Mouse (Mus musculus): ENCODE data around the gene Hapln1. TPM values are rescaled to one million over a fixed set of nuclear protein-coding genes. Genes with fewer than 3 reads are reported as not detected.

Hapln1 gene
- 0.30 and 0.87 TPM in 2 replicates for polyA plus RNA-seq (2014; fragmentation: Nextera tagmentation; extraction: Ambion mirVana)

DNA sequence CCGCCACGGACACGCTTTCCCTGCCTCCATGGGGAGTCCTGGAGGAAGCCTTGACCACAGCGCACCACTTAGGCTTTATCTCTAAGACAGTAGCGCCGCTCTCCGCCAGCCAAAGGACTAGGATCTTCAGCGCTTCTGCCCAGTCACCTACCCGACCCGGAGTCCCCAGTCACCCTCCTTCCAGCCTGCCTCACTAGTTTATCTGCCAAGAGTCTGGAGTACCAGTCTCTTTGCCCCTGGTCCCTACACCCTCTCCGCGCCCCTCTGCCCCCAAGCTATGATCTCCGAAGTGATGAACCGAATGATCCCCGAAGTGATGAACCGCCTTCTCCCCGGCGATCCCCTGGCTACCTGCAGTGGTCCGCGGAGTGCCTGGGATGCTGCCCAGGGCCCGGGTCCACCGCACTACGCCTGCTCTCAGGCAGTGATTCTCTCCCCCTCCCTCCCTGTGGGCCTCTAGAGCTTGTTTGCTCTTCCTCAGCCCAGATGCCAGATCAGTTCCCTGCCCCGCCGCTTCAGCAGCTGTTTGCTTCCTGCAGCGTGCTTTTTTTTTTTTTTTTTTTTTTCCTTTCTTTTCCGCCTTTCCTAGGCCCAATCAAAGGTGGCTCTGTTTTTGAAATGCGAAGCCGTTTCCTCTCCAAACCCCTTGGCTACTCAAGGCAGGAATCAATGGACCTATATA lies at the start of gene Hapln1:
Gene Hapln1 (plus strand): TSS at position 592 of the 682 bp plus-strand sequence.
- no peak within 1 kb of the TSS for H3K27ac ChIP-seq (ENCODE audit: low read depth, low read length)

DNA sequence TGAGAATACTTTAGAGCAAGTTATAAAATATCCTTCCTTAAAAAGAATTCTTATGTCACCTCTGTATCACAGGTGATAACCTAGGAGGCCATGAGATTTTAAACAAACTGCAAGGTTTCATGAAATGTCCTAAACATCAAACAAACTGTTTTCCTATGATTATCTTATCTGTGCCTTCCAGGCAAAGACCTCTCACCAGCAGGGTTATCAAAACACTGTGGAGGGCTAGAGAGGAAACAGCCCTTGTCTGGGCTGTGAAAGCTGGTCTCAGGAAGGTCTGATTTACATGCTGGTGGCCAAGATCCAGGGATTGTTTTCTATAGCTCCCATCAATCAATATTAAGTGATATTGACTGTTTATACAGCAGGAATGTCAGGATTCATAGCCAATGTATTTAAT lies 46.4 kb upstream of the Hapln1 start:
- no peaks in the 10 kb centered on the region for H3K36me3 ChIP-seq (ENCODE audit: control insufficient read depth, insufficient read depth, low read length)
- no peaks in the 10 kb centered on the region for H3K4me1 ChIP-seq (ENCODE audit: control insufficient read depth, insufficient read depth, low read length)
- no peaks in the 10 kb centered on the region for H3K9me3 ChIP-seq (replicated peaks; ENCODE audit: control insufficient read depth, low read length)
- ATAC-seq (no peak), DNase-seq (ENCODE audit: low spot score) (no peak)
- no peaks in the 10 kb centered on the region for H3K27me3 ChIP-seq (replicated peaks; ENCODE audit: control insufficient read depth, insufficient read depth, low read length)
- no peak overlapping the region for H3K4me3 ChIP-seq (ENCODE audit: low read depth, low read length)
- no peak overlapping the region for H3K4me2 ChIP-seq (ENCODE audit: low read length)
- H3K9ac ChIP-seq (ENCODE audit: low read length) = no peak overlapping the region
- H3K27ac ChIP-seq (ENCODE audit: low read depth, low read length) = no peak overlapping the region

More for the DNA sequence above, at the start of gene Hapln1:
- 1% methylated on average over 27 of the region's 29 CpGs for WGBS
- Histone ChIP-seq H3K4me3 (ENCODE audit: low read depth, low read length) (peak within 1 kb of the TSS; percentile 35), H3K9ac (ENCODE audit: low read length) (peak within 1 kb of the TSS; percentile 54), H3K9me3 (replicated peaks; ENCODE audit: control insufficient read depth, low read length) (no peaks in the 10 kb centered on the region), H3K27me3 (replicated peaks; ENCODE audit: control insufficient read depth, insufficient read depth, low read length) (no peaks in the 10 kb centered on the region), H3K36me3 (ENCODE audit: control insufficient read depth, insufficient read depth, low read length) (no peaks in the 10 kb centered on the region), H3K4me1 (ENCODE audit: control insufficient read depth, insufficient read depth, low read length) (no peaks in the 10 kb centered on the region), H3K4me2 (ENCODE audit: low read length) (peak within 1 kb of the TSS; percentile 64)
- ATAC-seq (peak; percentile 80), DNase-seq (ENCODE audit: low spot score) (peak; percentile 70)

DNA sequence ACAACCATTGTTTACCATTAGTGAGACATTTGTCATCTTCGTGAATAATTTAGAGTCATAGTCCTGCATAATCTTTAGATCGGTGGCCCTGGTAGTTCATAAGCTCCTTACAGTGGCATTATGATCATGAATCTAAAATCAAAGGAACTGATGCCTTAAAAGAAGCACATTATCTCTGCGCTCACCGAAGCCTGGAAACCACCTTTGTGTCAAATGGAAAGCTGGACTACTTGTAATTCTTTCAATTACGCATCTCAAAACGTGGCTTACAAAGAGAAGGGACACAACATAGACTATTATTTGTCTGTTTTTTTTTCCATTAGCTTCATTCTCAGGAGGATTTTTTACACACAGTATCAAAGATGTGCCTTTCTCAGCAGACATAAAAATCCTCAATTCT lies 45.9 kb upstream of the Hapln1 start:
- Histone ChIP-seq H3K4me3 (ENCODE audit: low read depth, low read length) (no peak overlapping the region), H3K4me1 (ENCODE audit: control insufficient read depth, insufficient read depth, low read length) (no peaks in the 10 kb centered on the region), H3K27me3 (replicated peaks; ENCODE audit: control insufficient read depth, insufficient read depth, low read length) (no peaks in the 10 kb centered on the region), H3K4me2 (ENCODE audit: low read length) (no peak overlapping the region), H3K36me3 (ENCODE audit: control insufficient read depth, insufficient read depth, low read length) (no peaks in the 10 kb centered on the region), H3K9me3 (replicated peaks; ENCODE audit: control insufficient read depth, low read length) (no peaks in the 10 kb centered on the region), H3K27ac (ENCODE audit: low read depth, low read length) (no peak overlapping the region), H3K9ac (ENCODE audit: low read length) (no peak overlapping the region)
- DNase-seq (ENCODE audit: low spot score) = no peak
- no peak for ATAC-seq
- WGBS = 80% methylated on average over 6 of the region's 6 CpGs

DNA sequence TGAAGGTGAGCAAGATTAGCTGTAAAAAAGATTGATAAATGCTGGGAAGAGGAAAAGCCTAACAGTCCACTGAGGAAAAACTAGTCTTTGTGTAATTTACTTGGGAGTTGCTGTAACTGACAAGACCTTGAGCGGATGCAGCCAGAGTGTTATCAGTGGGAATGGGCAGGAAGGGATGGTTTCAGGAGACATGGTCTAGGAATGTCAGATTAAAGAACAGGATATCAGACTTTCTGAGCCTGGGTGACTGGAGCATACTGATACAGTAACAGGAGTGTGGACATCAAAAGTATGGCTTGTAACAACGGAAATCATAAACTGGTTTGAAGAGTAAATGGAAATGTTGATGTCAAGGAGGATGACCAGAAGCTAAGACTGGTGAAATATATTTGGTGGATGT lies 43.0 kb upstream of the Hapln1 start:
- no peaks in the 10 kb centered on the region for H3K27me3 ChIP-seq (replicated peaks; ENCODE audit: control insufficient read depth, insufficient read depth, low read length)
- no peak overlapping the region for H3K4me2 ChIP-seq (ENCODE audit: low read length)
- ATAC-seq (no peak), DNase-seq (ENCODE audit: low spot score) (no peak)
- no peak overlapping the region for H3K4me3 ChIP-seq (ENCODE audit: low read depth, low read length)
- no peaks in the 10 kb centered on the region for H3K36me3 ChIP-seq (ENCODE audit: control insufficient read depth, insufficient read depth, low read length)
- H3K9me3 ChIP-seq (replicated peaks; ENCODE audit: control insufficient read depth, low read length) = no peaks in the 10 kb centered on the region
- no peaks in the 10 kb centered on the region for H3K4me1 ChIP-seq (ENCODE audit: control insufficient read depth, insufficient read depth, low read length)
- no peak overlapping the region for H3K9ac ChIP-seq (ENCODE audit: low read length)
- H3K27ac ChIP-seq (ENCODE audit: low read depth, low read length) = no peak overlapping the region
- WGBS = 90% methylated on average over 2 of the region's 2 CpGs

DNA sequence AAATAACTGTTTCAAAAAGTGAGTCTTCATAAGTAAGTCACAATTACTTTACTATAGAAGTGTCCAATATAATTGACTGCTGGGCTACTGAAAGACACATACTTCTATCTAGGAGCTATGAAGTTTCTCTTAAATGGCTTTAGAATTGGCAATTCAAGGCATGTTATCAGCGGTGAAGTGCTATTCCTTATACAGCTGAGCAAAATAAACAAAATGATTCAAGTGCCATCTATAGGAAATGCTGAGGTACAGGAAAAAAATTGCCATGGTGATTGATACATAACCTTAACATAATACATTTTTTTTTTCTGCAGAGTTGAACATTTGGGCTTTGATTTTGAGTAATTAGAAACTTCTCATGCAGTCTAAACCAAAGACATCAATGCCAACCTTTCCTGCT lies 40.2 kb upstream of the Hapln1 start:
- Histone ChIP-seq H3K9ac (ENCODE audit: low read length) (no peak overlapping the region), H3K27ac (ENCODE audit: low read depth, low read length) (no peak overlapping the region), H3K4me3 (ENCODE audit: low read depth, low read length) (no peak overlapping the region), H3K27me3 (replicated peaks; ENCODE audit: control insufficient read depth, insufficient read depth, low read length) (no peaks in the 10 kb centered on the region), H3K4me2 (ENCODE audit: low read length) (no peak overlapping the region), H3K4me1 (ENCODE audit: control insufficient read depth, insufficient read depth, low read length) (no peaks in the 10 kb centered on the region), H3K9me3 (replicated peaks; ENCODE audit: control insufficient read depth, low read length) (no peaks in the 10 kb centered on the region), H3K36me3 (ENCODE audit: control insufficient read depth, insufficient read depth, low read length) (no peaks in the 10 kb centered on the region)
- no peak for ATAC-seq
- peak; percentile 46 for DNase-seq (ENCODE audit: low spot score)
- WGBS = 82% methylated on average over 1 of the region's 1 CpGs

DNA sequence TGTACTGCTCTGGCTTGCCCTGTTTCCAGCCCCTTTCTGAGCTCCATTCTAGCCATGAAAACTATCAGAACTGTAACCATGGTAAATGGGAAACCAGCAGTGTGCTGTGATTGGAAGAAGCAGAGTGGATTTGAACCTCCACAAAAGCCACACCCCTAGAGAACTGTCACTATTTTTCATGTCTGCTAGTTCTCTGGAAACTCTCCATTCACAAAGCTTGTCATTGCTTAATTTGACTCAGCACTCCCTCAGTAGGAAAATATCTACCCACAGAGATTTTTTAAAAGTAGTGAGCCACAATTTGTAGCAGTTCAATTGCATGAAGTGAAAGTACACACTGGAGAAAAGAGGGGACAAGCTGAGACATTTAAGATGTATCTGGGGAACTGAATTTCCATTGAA lies 18.1 kb upstream of the Hapln1 start:
- Histone ChIP-seq H3K36me3 (ENCODE audit: control insufficient read depth, insufficient read depth, low read length) (no peaks in the 10 kb centered on the region), H3K9ac (ENCODE audit: low read length) (no peak overlapping the region), H3K27ac (ENCODE audit: low read depth, low read length) (no peak overlapping the region), H3K9me3 (replicated peaks; ENCODE audit: control insufficient read depth, low read length) (no peaks in the 10 kb centered on the region), H3K27me3 (replicated peaks; ENCODE audit: control insufficient read depth, insufficient read depth, low read length) (no peaks in the 10 kb centered on the region), H3K4me3 (ENCODE audit: low read depth, low read length) (no peak overlapping the region), H3K4me2 (ENCODE audit: low read length) (no peak overlapping the region), H3K4me1 (ENCODE audit: control insufficient read depth, insufficient read depth, low read length) (no peaks in the 10 kb centered on the region)
- ATAC-seq (no peak), DNase-seq (ENCODE audit: low spot score) (no peak)

DNA sequence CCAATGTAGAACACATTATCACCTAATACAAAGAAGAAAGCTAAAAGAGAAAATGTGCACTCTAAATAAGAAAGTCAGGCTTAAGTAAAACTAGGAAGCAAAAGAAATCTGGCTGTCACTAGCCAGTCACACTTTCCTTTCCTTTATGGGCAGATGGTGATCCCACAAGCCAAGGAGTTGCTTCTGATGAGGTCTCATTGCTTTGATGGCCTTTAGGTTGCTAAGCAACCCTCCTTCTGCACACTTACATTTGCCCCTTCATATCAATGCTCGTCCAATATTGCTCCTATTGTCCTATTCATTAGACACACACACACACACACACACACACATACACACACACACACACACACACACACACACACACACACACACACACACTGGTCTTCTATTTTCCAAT lies 10.9 kb upstream of the Hapln1 start:
- no peak overlapping the region for H3K27ac ChIP-seq (ENCODE audit: low read depth, low read length)
- DNase-seq (ENCODE audit: low spot score) (no peak), ATAC-seq (no peak)
- no peaks in the 10 kb centered on the region for H3K27me3 ChIP-seq (replicated peaks; ENCODE audit: control insufficient read depth, insufficient read depth, low read length)
- H3K4me3 ChIP-seq (ENCODE audit: low read depth, low read length) = no peak overlapping the region
- H3K4me2 ChIP-seq (ENCODE audit: low read length) = no peak overlapping the region
- no peaks in the 10 kb centered on the region for H3K9me3 ChIP-seq (replicated peaks; ENCODE audit: control insufficient read depth, low read length)
- no peaks in the 10 kb centered on the region for H3K36me3 ChIP-seq (ENCODE audit: control insufficient read depth, insufficient read depth, low read length)
- H3K4me1 ChIP-seq (ENCODE audit: control insufficient read depth, insufficient read depth, low read length) = no peaks in the 10 kb centered on the region
- 17% methylated on average over 1 of the region's 1 CpGs for WGBS
- H3K9ac ChIP-seq (ENCODE audit: low read length) = no peak overlapping the region

DNA sequence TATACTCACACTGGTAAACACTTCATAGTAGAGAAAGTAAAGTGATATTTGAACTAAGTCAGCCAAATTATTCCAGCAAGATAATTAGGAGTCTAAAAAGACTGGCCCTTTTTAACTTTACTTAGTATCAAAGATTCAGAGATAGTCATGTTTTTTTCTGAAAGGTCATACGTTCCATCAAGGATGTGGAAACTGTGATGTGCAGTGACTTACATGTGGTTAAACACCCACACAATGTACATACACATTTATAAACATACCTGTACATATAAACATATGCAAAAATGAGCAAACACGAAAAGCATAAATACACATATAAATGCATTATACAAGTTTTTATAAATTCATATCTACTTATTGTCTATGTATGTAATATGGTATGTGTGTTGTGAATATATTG lies 9.2 kb upstream of the Hapln1 start:
- ATAC-seq = no peak
- H3K27ac ChIP-seq (ENCODE audit: low read depth, low read length) = no peak overlapping the region
- no peaks in the 10 kb centered on the region for H3K9me3 ChIP-seq (replicated peaks; ENCODE audit: control insufficient read depth, low read length)
- no peak for DNase-seq (ENCODE audit: low spot score)
- no peaks in the 10 kb centered on the region for H3K4me1 ChIP-seq (ENCODE audit: control insufficient read depth, insufficient read depth, low read length)
- H3K4me2 ChIP-seq (ENCODE audit: low read length) = no peak overlapping the region
- H3K36me3 ChIP-seq (ENCODE audit: control insufficient read depth, insufficient read depth, low read length) = no peaks in the 10 kb centered on the region
- no peaks in the 10 kb centered on the region for H3K27me3 ChIP-seq (replicated peaks; ENCODE audit: control insufficient read depth, insufficient read depth, low read length)
- H3K4me3 ChIP-seq (ENCODE audit: low read depth, low read length) = no peak overlapping the region
- no peak overlapping the region for H3K9ac ChIP-seq (ENCODE audit: low read length)
- WGBS = 87% methylated on average over 2 of the region's 2 CpGs

DNA sequence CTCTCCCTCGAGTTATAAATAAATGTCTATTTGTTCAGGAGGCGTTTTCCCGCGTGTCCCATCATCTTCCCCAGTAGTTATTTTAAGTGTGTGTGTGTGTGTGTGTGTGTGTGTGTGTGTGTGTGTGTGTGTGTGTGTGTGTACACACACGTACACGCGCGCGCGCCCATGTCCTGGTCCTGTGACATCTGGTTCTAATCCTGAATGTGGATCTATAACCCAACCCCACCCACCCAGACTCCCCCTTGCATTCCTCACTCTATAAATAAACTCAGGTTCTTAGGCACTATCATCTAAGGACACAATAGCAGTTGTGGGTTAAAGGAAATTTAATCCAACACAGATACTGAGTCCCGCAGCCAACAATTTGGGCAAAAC lies 280 bp downstream of the Hapln1 start:
- Histone ChIP-seq H3K4me3 (ENCODE audit: low read depth, low read length) (peak overlapping the region; percentile 35), H3K9ac (ENCODE audit: low read length) (no peak overlapping the region), H3K9me3 (replicated peaks; ENCODE audit: control insufficient read depth, low read length) (no peaks in the 10 kb centered on the region), H3K36me3 (ENCODE audit: control insufficient read depth, insufficient read depth, low read length) (no peaks in the 10 kb centered on the region), H3K4me2 (ENCODE audit: low read length) (peak overlapping the region; percentile 64), H3K27me3 (replicated peaks; ENCODE audit: control insufficient read depth, insufficient read depth, low read length) (no peaks in the 10 kb centered on the region), H3K27ac (ENCODE audit: low read depth, low read length) (no peak overlapping the region), H3K4me1 (ENCODE audit: control insufficient read depth, insufficient read depth, low read length) (no peaks in the 10 kb centered on the region)
- DNase-seq (ENCODE audit: low spot score) (no peak), ATAC-seq (peak; percentile 4; the same call in 1 of the 2 replicates)
- WGBS = 47% methylated on average over 11 of the region's 11 CpGs
